Mouse (Mus musculus) hindbrain, postnatal 0 days (tissue): Measurements from ENCODE around the gene Ahnak2. TPM values are rescaled to one million over a fixed set of nuclear protein-coding genes. Genes with fewer than 3 reads are reported as not detected.

Experiments used
- ATAC-seq: fragments of 200-750 bp; cut with Nextera tagmentation; 2 replicates; pipeline ENCODE4 v1.8.0; 2017; ENCODE audit warnings: mild to moderate bottlenecking, moderate TSS enrichment, moderate library complexity
- DNase-seq: peaks from one replicate; pipeline ENCODE4 v3.0.0-alpha.2; 2015; ENCODE audit warnings: low spot score
- H3K27ac ChIP-seq: fragments of 300-500 bp; sonication (generic); 2 replicates; pipeline ENCODE4 v1.5.1; 2014; ENCODE audit warnings: mild to moderate bottlenecking
- H3K27me3 ChIP-seq: fragments of 300-500 bp; sonication (generic); 2 replicates; pipeline ENCODE4 v1.6.1; 2014; ENCODE audit warnings: low read length, mixed read lengths; ENCODE audit not compliant: insufficient read depth
- H3K36me3 ChIP-seq: fragments of 300-500 bp; sonication (generic); 2 replicates; pipeline ENCODE4 v1.6.1; 2014; ENCODE audit warnings: low read length, mixed read lengths; ENCODE audit not compliant: insufficient read depth
- H3K4me1 ChIP-seq: fragments of 300-500 bp; sonication (generic); 2 replicates; pipeline ENCODE4 v1.6.1; 2014; ENCODE audit warnings: antibody characterized with exemption, low read length, mixed read lengths; ENCODE audit not compliant: insufficient read depth
- H3K4me2 ChIP-seq: fragments of 300-500 bp; sonication (generic); 2 replicates; pipeline ENCODE4 v1.6.1; 2014; ENCODE audit warnings: low read depth, mild to moderate bottlenecking, low read length, moderate library complexity, mixed read lengths
- H3K4me3 ChIP-seq: fragments of 300-500 bp; sonication (generic); 2 replicates; pipeline ENCODE4 v1.5.1; 2014; ENCODE audit warnings: low read length
- H3K9ac ChIP-seq: fragments of 300-500 bp; sonication (generic); replicated peaks from 2 replicates; pipeline ENCODE4 v1.6.1; 2014; ENCODE audit warnings: mild to moderate bottlenecking, low read length, moderate library complexity, mixed read lengths
- H3K9me3 ChIP-seq: fragments of 300-500 bp; sonication (generic); 2 replicates; pipeline ENCODE4 v1.6.1; 2016; ENCODE audit warnings: low read length, mixed read lengths
- CTCF ChIP-seq: IDR thresholded peaks from 2 replicates; pipeline ENCODE4 v1.5.1; 2016; ENCODE audit warnings: antibody characterized with exemption, control low read depth, low read depth
- WGBS: fragments of 180-500 bp; shearing (Covaris S2); extraction: QIAGEN DNeasy Blood & Tissue Kit; methylation state at CpG from one replicate; pipeline ENCODE4 v1.1.7; 2014; 5-methylcytosine and 5-hydroxymethylcytosine counted together
- polyA plus RNA-seq: library from polyadenylated mRNA; unstranded; fragments of >200 nt; fragmentation: Nextera tagmentation; extraction: Ambion mirVana; gene quantifications from 2 replicates; pipeline ENCODE4 v1.2.1, GENCODE M21; 2015
- total RNA-seq: library from RNA; depleted of rRNA; stranded (reverse); fragments of >200 nt; gene quantifications from 2 replicates; pipeline ENCODE4 v1.2.3, GENCODE M21; 2014

Gene Ahnak2
- total and polyA plus RNA-seq, 2 experiments from 2014 or later: 3.3 to 7.7 TPM

GRCm38 (mm10) chr12:112797672-112798331 lies 4.7 kb downstream of the Ahnak2 start:
- Histone ChIP-seq H3K27ac (no peak overlapping the region), H3K9me3 (no peaks in the 10 kb centered on the region), H3K36me3 (no peaks in the 10 kb centered on the region), H3K4me1 (peaks cover 10% of the 10 kb centered on the region), H3K9ac (0 out of 2 replicates have a peak overlapping the region, but pooled peaks have one; percentile 1), H3K27me3 (0 out of 2 replicates have a peak, but pooled peaks cover 4% of the 10 kb centered on the region), H3K4me3 (no peak overlapping the region), H3K4me2 (no peak overlapping the region)
- 36% methylated on average over 15 of the region's 15 CpGs for WGBS
- DNase-seq (peak; percentile 63), ATAC-seq (peak; percentile 37)
- TF ChIP-seq CTCF: no peak

GRCm38 (mm10) chr12:112796551-112797510 lies 5.6 kb downstream of the Ahnak2 start:
- H3K4me3 ChIP-seq: no peak overlapping the region
- H3K9ac ChIP-seq: no peak overlapping the region
- no peaks in the 10 kb centered on the region for H3K9me3 ChIP-seq
- peaks cover 8% of the 10 kb centered on the region for H3K4me1 ChIP-seq
- no peak overlapping the region for H3K27ac ChIP-seq
- H3K4me2 ChIP-seq: no peak overlapping the region
- TF ChIP-seq CTCF: no peak
- ATAC-seq (no peak), DNase-seq (no peak)
- WGBS: 55% methylated on average over 17 of the region's 17 CpGs
- 0 out of 2 replicates have a peak, but pooled peaks cover 4% of the 10 kb centered on the region for H3K27me3 ChIP-seq
- no peaks in the 10 kb centered on the region for H3K36me3 ChIP-seq

GRCm38 (mm10) chr12:112795466-112796104 lies 6.9 kb downstream of the Ahnak2 start:
- ATAC-seq: no peak
- no peaks in the 10 kb centered on the region for H3K27me3 ChIP-seq
- no peak overlapping the region for H3K4me3 ChIP-seq
- 63% methylated on average over 18 of the region's 18 CpGs for WGBS
- no peak overlapping the region for H3K4me2 ChIP-seq
- no peak for DNase-seq
- no peak overlapping the region for H3K27ac ChIP-seq
- no peaks in the 10 kb centered on the region for H3K9me3 ChIP-seq
- no peak overlapping the region for H3K9ac ChIP-seq
- peaks cover 6% of the 10 kb centered on the region for H3K4me1 ChIP-seq
- no peak for TF ChIP-seq CTCF
- H3K36me3 ChIP-seq: no peaks in the 10 kb centered on the region

- peaks cover 6% of the 10 kb centered on the region for H3K4me1 ChIP-seq
- H3K4me3 ChIP-seq: no peak overlapping the region
- no peaks in the 10 kb centered on the region for H3K9me3 ChIP-seq
- WGBS: 84% methylated on average over 5 of the region's 5 CpGs
- H3K27me3 ChIP-seq: no peaks in the 10 kb centered on the region
- DNase-seq: no peak
- no peak overlapping the region for H3K9ac ChIP-seq
- H3K36me3 ChIP-seq: no peaks in the 10 kb centered on the region
- no peak overlapping the region for H3K27ac ChIP-seq
- H3K4me2 ChIP-seq: no peak overlapping the region
- no peak for TF ChIP-seq CTCF
- no peak for ATAC-seq
Observed at GRCm38 (mm10) chr12:112794998-112795397, 7.5 kb downstream of the Ahnak2 start.

- H3K9me3 ChIP-seq: no peaks in the 10 kb centered on the region
- H3K9ac ChIP-seq: no peak overlapping the region
- ATAC-seq: no peak
- TF ChIP-seq CTCF: no peak
- H3K4me3 ChIP-seq: no peak overlapping the region
- DNase-seq: no peak
- H3K36me3 ChIP-seq: no peaks in the 10 kb centered on the region
- no peaks in the 10 kb centered on the region for H3K27me3 ChIP-seq
- H3K4me2 ChIP-seq: no peak overlapping the region
- H3K27ac ChIP-seq: no peak overlapping the region
- WGBS: 31% methylated on average over 7 of the region's 7 CpGs
- peaks cover 6% of the 10 kb centered on the region for H3K4me1 ChIP-seq
Observed at GRCm38 (mm10) chr12:112794356-112794816, 8.1 kb downstream of the Ahnak2 start.

GRCm38 (mm10) chr12:112793601-112794355 lies 8.7 kb downstream of the Ahnak2 start:
- TF ChIP-seq CTCF: no peak
- Histone ChIP-seq H3K9ac (no peak overlapping the region), H3K9me3 (no peaks in the 10 kb centered on the region), H3K27ac (no peak overlapping the region), H3K36me3 (no peaks in the 10 kb centered on the region), H3K4me3 (no peak overlapping the region), H3K27me3 (no peaks in the 10 kb centered on the region), H3K4me1 (peaks cover 6% of the 10 kb centered on the region), H3K4me2 (no peak overlapping the region)
- DNase-seq: peak; percentile 40
- no peak for ATAC-seq
- 70% methylated on average over 13 of the region's 13 CpGs for WGBS
